Mouse (Mus musculus): ENCODE results near the gene Ifnz.
"Not testable (repeated sequence)": the region's sequence is repeated elsewhere in the genome, so short reads cannot be mapped to it uniquely, and the experiment has no call there.

- TF ChIP-seq CTCF (IDR thresholded peaks at IDR 0.05; ENCODE audit: control insufficient read depth, insufficient read depth, insufficient read length); USF1 (IDR thresholded peaks at IDR 0.05; ENCODE audit: low read depth); CEBPB (IDR thresholded peaks at IDR 0.05; ENCODE audit: low read depth); MAX (IDR thresholded peaks at IDR 0.05); MYOG (IDR thresholded peaks at IDR 0.05; ENCODE audit: control insufficient read depth, extremely low read depth, insufficient read length); MYOD1 (IDR thresholded peaks at IDR 0.05; ENCODE audit: control insufficient read depth, insufficient read length, low read depth); FOSL1 (IDR thresholded peaks at IDR 0.05; ENCODE audit: insufficient read depth, low read length, poor library complexity, severe bottlenecking): not testable (repeated sequence)
These were observed 404 bp downstream of the Ifnz start for GRCm38 (mm10) chr4:88782335-88782734.
